Mouse (Mus musculus): ENCODE results near the gene Gm8764.

- TF ChIP-seq CTCF (IDR thresholded peaks at IDR 0.05; ENCODE audit: control insufficient read depth, insufficient read depth, insufficient read length) (no peak), FOSL1 (IDR thresholded peaks at IDR 0.05; ENCODE audit: insufficient read depth, low read length, poor library complexity, severe bottlenecking) (no peak), MAX (IDR thresholded peaks at IDR 0.05) (no peak), USF1 (IDR thresholded peaks at IDR 0.05; ENCODE audit: low read depth) (no peak), CEBPB (IDR thresholded peaks at IDR 0.05; ENCODE audit: low read depth) (no peak), MYOG (IDR thresholded peaks at IDR 0.05; ENCODE audit: control insufficient read depth, extremely low read depth, insufficient read length) (no peak)
Measured at GRCm38 (mm10) chr10:104210268-104210990, 50.6 kb downstream of the Gm8764 start.
